Mouse (Mus musculus) MEL (cell line): ENCODE measurements around the gene Ergic1. TPM values are rescaled to one million over a fixed set of nuclear protein-coding genes. Genes with fewer than 3 reads are reported as not detected.

ENCODE experiments used
- DNase-seq: peaks from one replicate; pipeline ENCODE4 v3.0.0; 2011; ENCODE audit warnings: low read depth, low spot score
- H3K27ac ChIP-seq: 2 replicates; pipeline ENCODE4 v1.5.1; 2012; ENCODE audit warnings: low read depth, mild to moderate bottlenecking, control low read depth, low read length, moderate library complexity; ENCODE audit not compliant: control insufficient read depth
- H3K27me3 ChIP-seq, 2 experiments: fragments of 150-350 bp in 1 of 2; sonication (generic) in 1 of 2; 2 replicates each; pipeline ENCODE4 v1.6.1; 2012; ENCODE audit warnings: low read length in 2 of 2, mild to moderate bottlenecking in 2 of 2, improper control_type of control experiment in 1 of 2, moderate library complexity in 1 of 2; ENCODE audit not compliant: insufficient read depth in 2 of 2, control insufficient read depth in 1 of 2
- H3K36me3 ChIP-seq, 2 experiments: 2 replicates each; pipeline ENCODE4 v1.6.1; 2012 to 2014; ENCODE audit warnings: low read length in 2 of 2, improper control_type of control experiment in 1 of 2, inconsistent platforms in 1 of 2, mild to moderate bottlenecking in 1 of 2; ENCODE audit not compliant: insufficient read depth in 2 of 2, control insufficient read depth in 1 of 2
- H3K4me1 ChIP-seq, 2 experiments: fragments of 150-350 bp in 1 of 2; sonication (generic) in 1 of 2; 2 replicates each; pipeline ENCODE4 v1.6.1; 2012; ENCODE audit warnings: low read length in 2 of 2, improper control_type of control experiment in 1 of 2, mild to moderate bottlenecking in 1 of 2; ENCODE audit not compliant: insufficient read depth in 2 of 2, control insufficient read depth in 1 of 2
- H3K4me3 ChIP-seq, 2 experiments: fragments of 150-350 bp in 1 of 2; sonication (generic) in 1 of 2; 2 replicates each; pipeline ENCODE4 v1.5.1; 2012; ENCODE audit warnings: low read depth in 2 of 2, low read length in 2 of 2, mild to moderate bottlenecking in 2 of 2, moderate library complexity in 2 of 2, control low read depth in 1 of 2, improper control_type of control experiment in 1 of 2; ENCODE audit not compliant: control insufficient read depth in 1 of 2, insufficient read depth in 1 of 2
- H3K79me2 ChIP-seq: 2 replicates; pipeline ENCODE4 v1.6.1; 2012; ENCODE audit warnings: mild to moderate bottlenecking, low read length, moderate library complexity; ENCODE audit not compliant: control insufficient read depth, poor library complexity, insufficient read depth
- H3K9ac ChIP-seq: 2 replicates; pipeline ENCODE4 v1.6.1; 2012; ENCODE audit warnings: low read depth, mild to moderate bottlenecking, control low read depth, low read length, moderate library complexity; ENCODE audit not compliant: control insufficient read depth, poor library complexity, severe bottlenecking
- H3K9me3 ChIP-seq: fragments of 150-350 bp; sonication (generic); replicated peaks from 2 replicates; pipeline ENCODE4 v1.6.1; 2012; ENCODE audit warnings: mild to moderate bottlenecking, low read length, improper control_type of control experiment, moderate library complexity; ENCODE audit not compliant: insufficient read depth
- CHD1 ChIP-seq: IDR thresholded peaks from 2 replicates; pipeline ENCODE4 v1.6.1; 2012; ENCODE audit warnings: low read depth, mild to moderate bottlenecking, inconsistent platforms, low read length, improper control_type of control experiment
- CTCF ChIP-seq, 3 experiments: IDR thresholded peaks in 2 of 3; conservative IDR thresholded peaks in 1 of 3; 2 replicates each; pipeline ENCODE4 v1.5.1; 2011 to 2012; ENCODE audit warnings: low read length in 3 of 3, low read depth in 2 of 3, mild to moderate bottlenecking in 2 of 3, improper control_type of control experiment in 1 of 3, inconsistent platforms in 1 of 3, mixed read lengths in 1 of 3, moderate library complexity in 1 of 3; ENCODE audit not compliant: control insufficient read depth in 1 of 3, insufficient read depth in 1 of 3, poor library complexity in 1 of 3, severe bottlenecking in 1 of 3
- E2F4 ChIP-seq: IDR thresholded peaks from 2 replicates; pipeline ENCODE4 v1.6.1; 2011; ENCODE audit warnings: low read depth, low read length, improper control_type of control experiment, borderline replicate concordance
- ETS1 ChIP-seq: IDR thresholded peaks from 2 replicates; pipeline ENCODE4 v1.6.1; 2012; ENCODE audit warnings: low read depth, mild to moderate bottlenecking, inconsistent platforms, low read length, improper control_type of control experiment, moderate library complexity
- GATA1 ChIP-seq: IDR thresholded peaks from 2 replicates; pipeline ENCODE4 v1.6.1; 2011; ENCODE audit warnings: low read depth, low read length, improper control_type of control experiment
- JUND ChIP-seq: IDR thresholded peaks from 2 replicates; pipeline ENCODE4 v1.6.1; 2011; ENCODE audit warnings: low read depth, mild to moderate bottlenecking, improper control_type of control experiment, low read length
- KAT2A ChIP-seq: conservative IDR thresholded peaks from 2 replicates; pipeline ENCODE4 v1.6.1; 2012; ENCODE audit warnings: low read depth, low read length, improper control_type of control experiment, inconsistent platforms
- MAFK ChIP-seq: IDR thresholded peaks from 2 replicates; pipeline ENCODE4 v1.6.1; 2011; ENCODE audit warnings: low read depth, mild to moderate bottlenecking, low read length, improper control_type of control experiment, borderline replicate concordance
- MEF2A ChIP-seq: IDR thresholded peaks from 2 replicates; pipeline ENCODE4 v1.6.1; 2014; ENCODE audit warnings: low read depth, mild to moderate bottlenecking, inconsistent platforms, low read length, improper control_type of control experiment; ENCODE audit not compliant: poor library complexity, insufficient replicate concordance, severe bottlenecking; ENCODE audit errors: extremely low read depth
- MYC ChIP-seq: IDR thresholded peaks from 2 replicates; pipeline ENCODE4 v1.6.1; 2011; ENCODE audit warnings: low read depth, mild to moderate bottlenecking, low read length, improper control_type of control experiment, moderate library complexity
- NELFE ChIP-seq: IDR thresholded peaks from 2 replicates; pipeline ENCODE4 v1.6.1; 2011; ENCODE audit warnings: low read depth, low read length, improper control_type of control experiment
- POLR2AphosphoS2 ChIP-seq: IDR thresholded peaks from 2 replicates; pipeline ENCODE4 v1.6.1; 2011; ENCODE audit warnings: low read length, improper control_type of control experiment
- POLR2AphosphoS5 ChIP-seq: IDR thresholded peaks from 2 replicates; pipeline ENCODE4 v1.6.1; 2012; ENCODE audit warnings: low read depth, borderline replicate concordance, mild to moderate bottlenecking, inconsistent platforms, low read length, moderate library complexity, mixed read lengths
- SIN3A ChIP-seq: IDR thresholded peaks from 2 replicates; pipeline ENCODE4 v1.6.1; 2012; ENCODE audit warnings: low read length, improper control_type of control experiment, inconsistent platforms
- TBP ChIP-seq: IDR thresholded peaks from 2 replicates; pipeline ENCODE4 v1.8.0; 2011; ENCODE audit warnings: low read depth, low read length, improper control_type of control experiment
- UBTF ChIP-seq: IDR thresholded peaks from 2 replicates; pipeline ENCODE4 v1.6.1; 2012; ENCODE audit warnings: low read depth, mild to moderate bottlenecking, inconsistent platforms, low read length, improper control_type of control experiment, moderate library complexity, borderline replicate concordance; ENCODE audit not compliant: insufficient read depth
- USF1 ChIP-seq: IDR thresholded peaks from 2 replicates; pipeline ENCODE4 v1.6.1; 2014; ENCODE audit warnings: low read depth, mild to moderate bottlenecking, inconsistent platforms, low read length, improper control_type of control experiment, moderate library complexity
- ZC3H11A ChIP-seq: IDR thresholded peaks from 2 replicates; pipeline ENCODE4 v1.6.1; 2012; ENCODE audit warnings: low read depth, mild to moderate bottlenecking, inconsistent platforms, low read length, improper control_type of control experiment
- ZKSCAN1 ChIP-seq: IDR thresholded peaks from 2 replicates; pipeline ENCODE4 v1.6.1; 2012; ENCODE audit warnings: low read depth, mild to moderate bottlenecking, inconsistent platforms, low read length, improper control_type of control experiment, moderate library complexity
- ZMIZ1 ChIP-seq: IDR thresholded peaks from 2 replicates; pipeline ENCODE4 v1.6.1; 2012; ENCODE audit warnings: low read depth, mild to moderate bottlenecking, inconsistent platforms, low read length, improper control_type of control experiment, moderate library complexity
- ZNF384 ChIP-seq: IDR thresholded peaks from 2 replicates; pipeline ENCODE4 v1.6.1; 2012; ENCODE audit warnings: low read depth, mild to moderate bottlenecking, inconsistent platforms, low read length, improper control_type of control experiment
- polyA plus RNA-seq, 2 experiments: library from polyadenylated mRNA; stranded (reverse) in 1 of 2; unstranded in 1 of 2; fragments of >175 nt in 1 of 2; fragments of >200 nt in 1 of 2; gene quantifications; 2 replicates each; pipeline versions ENCODE4 v1.2.1 to v1.2.4; 2012; ENCODE audit warnings: low replicate concordance in 2 of 2, low read depth in 1 of 2; ENCODE audit not compliant: insufficient read length in 2 of 2, insufficient read depth in 1 of 2, missing spikeins in 1 of 2
- total RNA-seq: library from RNA; depleted of rRNA; stranded (reverse); fragments of 300-350 nt; gene quantifications from 2 replicates; pipeline ENCODE4 v1.2.3, GENCODE M21; 2012

Gene Ergic1
- total and polyA plus RNA-seq, 3 experiments, result 78.5 to 730 (median 95.6) TPM

DNA sequence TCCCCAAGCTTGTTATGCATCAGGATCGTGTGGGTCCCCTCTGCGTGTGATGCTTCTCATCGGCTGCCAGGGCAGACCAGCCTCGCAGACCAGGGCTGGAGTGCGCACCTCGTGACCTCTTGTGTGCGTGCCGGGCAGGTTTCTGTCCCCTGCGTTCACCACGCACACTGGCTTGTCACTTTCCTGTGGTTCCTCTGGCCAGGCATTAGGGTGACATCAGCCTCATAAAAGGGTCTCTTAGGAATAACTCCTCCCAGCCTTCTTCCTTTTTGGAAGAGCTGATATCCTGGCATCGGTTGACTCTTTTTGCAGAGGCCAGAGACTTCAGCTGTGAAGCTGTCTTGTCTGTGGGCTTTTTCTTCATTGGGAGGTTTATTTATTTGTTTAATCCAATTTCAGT, 12.8 kb downstream of the Ergic1 start:
- no peak overlapping the region for H3K4me3 ChIP-seq
- H3K9me3 ChIP-seq, result no peaks in the 10 kb centered on the region
- H3K4me1 ChIP-seq, result peaks cover 0 to 17% of the 10 kb centered on the region in 2 experiments
- TF ChIP-seq ETS1 (no peak), E2F4 (no peak), GATA1 (no peak), MYC (no peak), KAT2A (no peak), POLR2AphosphoS5 (no peak), UBTF (no peak), MAFK (no peak), CTCF (IDR thresholded peaks at IDR 0.05 in 2 of 3, conservative IDR thresholded peaks at IDR 0.05 in 1 of 3; ENCODE audit: control insufficient read depth in 1 of 3, insufficient read depth in 1 of 3, low read depth in 2 of 3, low read length in 3 of 3, poor library complexity in 1 of 3, severe bottlenecking in 1 of 3) (no peak), MEF2A (no peak), ZMIZ1 (no peak), CHD1 (no peak)
- H3K27ac ChIP-seq, result no peak overlapping the region
- H3K79me2 ChIP-seq, result peaks cover 12% of the 10 kb centered on the region
- no peak overlapping the region for H3K9ac ChIP-seq
- no peaks in the 10 kb centered on the region for H3K27me3 ChIP-seq
- peaks cover 0 to 14% of the 10 kb centered on the region in 2 experiments; a peak in 3 of 4 replicates for H3K36me3 ChIP-seq
- no peak for DNase-seq

DNA sequence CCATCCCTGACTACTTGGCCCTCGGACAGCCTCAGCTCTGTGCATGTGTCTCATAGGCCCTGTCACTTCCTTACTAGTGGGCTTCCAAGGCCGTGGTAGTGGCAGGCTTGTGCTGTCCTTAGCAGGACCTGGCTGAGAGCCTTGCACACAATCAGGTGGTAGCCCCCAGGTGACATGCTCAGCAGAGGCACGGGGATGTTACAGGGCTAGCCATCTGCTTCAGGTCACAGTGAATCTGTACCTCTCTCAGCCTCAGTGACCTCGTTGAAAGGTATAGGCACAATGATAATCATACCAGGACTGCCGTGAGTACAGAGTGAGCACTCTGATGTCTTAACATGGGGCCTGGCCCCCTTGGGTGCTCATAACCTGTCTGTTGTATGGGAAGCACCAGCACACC, 13.4 kb downstream of the Ergic1 start:
- Histone ChIP-seq H3K4me3 (no peak overlapping the region), H3K36me3 (peaks cover 0 to 14% of the 10 kb centered on the region in 2 experiments; a peak in 3 of 4 replicates), H3K27me3 (no peaks in the 10 kb centered on the region), H3K79me2 (peaks cover 12% of the 10 kb centered on the region), H3K27ac (no peak overlapping the region), H3K9me3 (no peaks in the 10 kb centered on the region), H3K9ac (no peak overlapping the region), H3K4me1 (peaks cover 0 to 17% of the 10 kb centered on the region in 2 experiments)
- no peak for DNase-seq
- TF ChIP-seq ZMIZ1, result no peak
- TF ChIP-seq JUND, result no peak
- TF ChIP-seq ZC3H11A, result no peak
- no peak for TF ChIP-seq POLR2AphosphoS2
- no peak for TF ChIP-seq GATA1
- TF ChIP-seq MAFK, result no peak
- no peak for TF ChIP-seq ZKSCAN1
- TF ChIP-seq CTCF (IDR thresholded peaks at IDR 0.05 in 2 of 3, conservative IDR thresholded peaks at IDR 0.05 in 1 of 3; ENCODE audit: control insufficient read depth in 1 of 3, insufficient read depth in 1 of 3, low read depth in 2 of 3, low read length in 3 of 3, poor library complexity in 1 of 3, severe bottlenecking in 1 of 3), result no peak
- TF ChIP-seq TBP, result no peak
- no peak for TF ChIP-seq E2F4
- no peak for TF ChIP-seq MEF2A
- no peak for TF ChIP-seq SIN3A
- no peak for TF ChIP-seq USF1
- no peak for TF ChIP-seq NELFE
- TF ChIP-seq ZNF384, result no peak
